Mouse (Mus musculus): ENCODE results near the gene Mdm2. TPM values are rescaled to one million over a fixed set of nuclear protein-coding genes. Genes with fewer than 3 reads are reported as not detected.

The Mdm2 gene
- 22.5 and 23.6 TPM in 2 replicates for polyA plus RNA-seq (2012; rRNA removed)

DNA sequence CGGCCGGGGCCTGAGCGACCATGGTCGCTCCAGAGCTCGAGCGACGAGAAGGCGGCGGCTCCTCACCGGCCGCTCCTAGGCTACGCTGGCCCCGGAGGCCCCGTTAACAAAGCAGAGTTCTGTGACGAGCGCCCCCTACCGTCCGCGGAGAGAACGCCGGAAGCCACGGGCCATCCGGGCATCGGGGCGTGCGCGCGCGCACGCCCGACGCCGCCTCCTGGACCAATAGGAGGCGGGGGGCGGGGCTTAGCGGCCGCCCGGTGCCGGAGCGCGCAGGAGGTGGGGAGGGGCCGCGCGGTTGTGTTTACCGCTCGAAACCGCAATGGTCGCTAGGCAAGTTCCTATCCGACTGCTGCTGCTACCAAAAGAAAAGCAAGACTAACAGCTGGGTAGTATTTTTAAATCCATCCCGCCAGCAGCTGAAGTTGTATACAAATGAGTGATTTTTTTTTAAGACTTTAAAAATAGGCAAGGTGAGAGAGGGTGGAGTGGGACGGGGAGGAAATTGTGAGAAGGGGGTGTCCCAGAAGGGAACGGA lies at the start of gene Mdm2:
Gene Mdm2, minus strand, starts transcription at position 155 of the 538 bp plus-strand sequence.

DNA sequence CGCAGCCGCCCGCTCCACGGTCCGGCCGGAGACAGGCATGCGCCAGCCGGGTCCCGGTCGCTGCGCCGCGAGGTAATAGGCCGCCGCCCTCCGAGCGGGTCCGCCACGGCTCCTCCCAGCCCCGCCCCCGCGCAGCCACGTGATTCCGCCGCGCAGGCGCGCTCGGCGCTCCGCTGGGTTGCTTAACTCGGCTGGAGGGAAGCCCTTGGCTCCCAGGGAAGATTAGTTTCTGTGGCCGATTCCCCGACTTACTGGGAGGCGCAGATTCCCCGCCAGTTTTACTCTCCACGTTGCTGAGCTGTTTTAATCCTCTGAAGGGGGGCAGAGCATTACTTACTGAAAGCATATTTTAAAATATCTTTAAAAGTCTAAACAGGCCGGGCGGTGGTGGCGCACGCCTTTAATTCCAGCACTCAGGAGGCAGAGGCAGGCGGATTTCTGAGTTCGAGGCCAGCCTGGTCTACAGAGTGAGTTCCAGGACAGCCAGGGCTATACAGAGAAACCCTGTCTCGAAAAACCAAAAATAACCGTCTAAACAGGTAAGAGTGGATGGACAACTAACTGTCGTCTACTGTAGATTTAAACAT lies 35.8 kb upstream of the Mdm2 start, which contains the start of gene Slc35e3:
Gene Slc35e3, minus strand, starts transcription at position 69 of the 587 bp plus-strand sequence.

Other genes with a start within 250 kb of the Mdm2 start
- 6.1 and 11.4 TPM in 2 replicates for gene Cpm, start 81.3 kb downstream of the Mdm2 start, polyA plus RNA-seq (2012; rRNA removed)
- gene Slc35e3, start 35.6 kb upstream of the Mdm2 start, polyA plus RNA-seq (2012; rRNA removed), result 2.6 and 2.9 TPM in 2 replicates
- gene Nup107, start 81.9 kb upstream of the Mdm2 start, polyA plus RNA-seq (2012; rRNA removed), result 12.4 and 13.5 TPM in 2 replicates
- 48.4 and 49.3 TPM in 2 replicates for gene Rap1b, start 135.3 kb upstream of the Mdm2 start, polyA plus RNA-seq (2012; rRNA removed)

Data from liver, embryonic 18 days (tissue).